Mouse (Mus musculus): ENCODE measurements at regions not wholly inside any gene's neighbourhood (a gene's known extent, or its start where the extent isn't known, plus 50 kb on each side); places are given as distances from the start of the nearest gene placed in this dataset.

- no peak for TF ChIP-seq CTCF (IDR thresholded peaks at IDR 0.05; ENCODE audit: insufficient read depth, low read length)
- no peak for TF ChIP-seq POLR2A (IDR thresholded peaks at IDR 0.05; ENCODE audit: borderline replicate concordance, extremely low read depth, low read depth, low read length)
These were observed 235.5 kb upstream of the Fam3c start for GRCm38 (mm10) chr6:22591592-22591991.

Data from lung, adult 2 months (tissue).